Mouse (Mus musculus): ENCODE results near the gene Gm281.

DNA sequence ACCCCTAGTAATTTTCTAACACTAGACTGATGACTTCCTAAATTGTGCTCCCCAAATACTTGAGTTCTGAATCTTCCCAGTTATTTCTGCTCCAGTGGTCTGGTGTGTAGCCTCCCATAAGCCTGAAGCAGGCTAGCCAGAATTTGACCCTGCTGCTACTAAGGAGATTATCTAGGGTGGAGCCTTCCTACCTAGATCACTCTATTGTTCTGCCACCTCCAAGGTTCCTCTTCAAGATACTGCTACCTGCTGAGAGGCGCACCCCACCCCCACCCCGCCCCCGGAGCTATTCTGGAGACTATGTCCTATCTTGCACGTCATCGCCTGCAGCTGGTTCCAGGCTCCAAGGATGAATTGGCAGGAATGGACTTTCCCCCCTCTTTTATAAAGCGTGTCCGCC is 7.1 kb downstream of the Gm281 start:
- no peak for TF ChIP-seq CTCF (IDR thresholded peaks at IDR 0.05; ENCODE audit: low read depth, low read length)
- no peak for TF ChIP-seq POLR2A (IDR thresholded peaks at IDR 0.05; ENCODE audit: borderline replicate concordance, low read depth, low read length)

Measured in bone marrow macrophage, adult 2 months (primary cell).